Mouse (Mus musculus) hindbrain, embryonic 13.5 days (tissue): Measurements from ENCODE around the gene Tmem170b. TPM values are rescaled to one million over a fixed set of nuclear protein-coding genes. Genes with fewer than 3 reads are reported as not detected.
A peak's percentile ranks its signal among the peaks of the same experiment; 100 is the strongest.

Experiments
- ATAC-seq: fragments of 200-750 bp; cut with Nextera tagmentation; 2 replicates; pipeline ENCODE4 v1.8.0; 2017; ENCODE audit warnings: moderate TSS enrichment; ENCODE audit not compliant: low FRiP score
- H3K27ac ChIP-seq: fragments of 300-500 bp; sonication (generic); 2 replicates; pipeline ENCODE4 v1.5.1; 2015; ENCODE audit warnings: inconsistent platforms, mild to moderate bottlenecking, moderate library complexity
- H3K27me3 ChIP-seq: fragments of 300-500 bp; sonication (generic); 2 replicates; pipeline ENCODE4 v1.6.1; 2015; ENCODE audit warnings: mild to moderate bottlenecking, inconsistent platforms
- H3K36me3 ChIP-seq: fragments of 300-500 bp; sonication (generic); 2 replicates; pipeline ENCODE4 v1.6.1; 2015; ENCODE audit warnings: mild to moderate bottlenecking, inconsistent platforms
- H3K4me1 ChIP-seq: fragments of 300-500 bp; sonication (generic); replicated peaks from 2 replicates; pipeline ENCODE4 v1.6.1; 2015; ENCODE audit warnings: inconsistent platforms
- H3K4me2 ChIP-seq: fragments of 300-500 bp; sonication (generic); 2 replicates; pipeline ENCODE4 v1.6.1; 2015; ENCODE audit warnings: inconsistent platforms, mild to moderate bottlenecking, moderate library complexity
- H3K4me3 ChIP-seq: fragments of 300-500 bp; sonication (generic); 2 replicates; pipeline ENCODE4 v1.5.1; 2015; ENCODE audit warnings: mild to moderate bottlenecking, inconsistent platforms
- H3K9ac ChIP-seq: fragments of 300-500 bp; sonication (generic); 2 replicates; pipeline ENCODE4 v1.6.1; 2015; ENCODE audit warnings: mild to moderate bottlenecking, inconsistent platforms
- H3K9me3 ChIP-seq: fragments of 300-500 bp; sonication (generic); 2 replicates; pipeline ENCODE4 v1.6.1; 2016; ENCODE audit warnings: inconsistent platforms
- WGBS: fragments of 180-500 bp; shearing (Covaris S2); methylation state at CpG from one replicate; pipeline ENCODE4 v1.1.7; 2015; 5-methylcytosine and 5-hydroxymethylcytosine counted together
- polyA plus RNA-seq: library from polyadenylated mRNA; unstranded; fragments of >200 nt; fragmentation: Nextera tagmentation; extraction: Ambion mirVana; gene quantifications from 2 replicates; pipeline ENCODE4 v1.2.1, GENCODE M21; 2015

The Tmem170b gene
- polyA plus RNA-seq, 1 experiment from 2014 or later = 37.8 TPM

GRCm38 (mm10) chr13:41620132-41620531, 14.4 kb downstream of the Tmem170b start:
- Histone ChIP-seq H3K9me3 (no peaks in the 10 kb centered on the region), H3K27me3 (no peaks in the 10 kb centered on the region), H3K4me3 (no peak overlapping the region), H3K9ac (no peak overlapping the region), H3K4me2 (no peak overlapping the region), H3K36me3 (no peaks in the 10 kb centered on the region), H3K4me1 (peaks cover 3% of the 10 kb centered on the region), H3K27ac (no peak overlapping the region)
- no peak for ATAC-seq
- 92% methylated on average over 4 of the region's 4 CpGs for WGBS

GRCm38 (mm10) chr13:41624123-41624522, 18.4 kb downstream of the Tmem170b start:
- Histone ChIP-seq H3K27ac (no peak overlapping the region), H3K4me3 (no peak overlapping the region), H3K27me3 (no peaks in the 10 kb centered on the region), H3K4me2 (no peak overlapping the region), H3K36me3 (peaks cover 8% of the 10 kb centered on the region), H3K4me1 (peaks cover 19% of the 10 kb centered on the region), H3K9me3 (no peaks in the 10 kb centered on the region), H3K9ac (no peak overlapping the region)
- 86% methylated on average over 1 of the region's 1 CpGs for WGBS
- ATAC-seq = no peak

GRCm38 (mm10) chr13:41625248-41625647, 19.5 kb downstream of the Tmem170b start:
- Histone ChIP-seq H3K27ac (no peak overlapping the region), H3K4me1 (peaks cover 17% of the 10 kb centered on the region), H3K9ac (no peak overlapping the region), H3K9me3 (no peaks in the 10 kb centered on the region), H3K27me3 (no peaks in the 10 kb centered on the region), H3K4me2 (no peak overlapping the region), H3K4me3 (no peak overlapping the region), H3K36me3 (peaks cover 8% of the 10 kb centered on the region)
- no peak for ATAC-seq
- WGBS = 88% methylated on average over 3 of the region's 3 CpGs

- 48% methylated on average over 3 of the region's 3 CpGs for WGBS
- no peak for ATAC-seq
- no peak overlapping the region for H3K4me2 ChIP-seq
- H3K27me3 ChIP-seq = no peaks in the 10 kb centered on the region
- H3K9me3 ChIP-seq = no peaks in the 10 kb centered on the region
- H3K4me1 ChIP-seq = peaks cover 17% of the 10 kb centered on the region
- no peak overlapping the region for H3K4me3 ChIP-seq
- peak overlapping the region; percentile 62 for H3K27ac ChIP-seq
- peak overlapping the region; percentile 43; the same call in 1 of the 2 replicates for H3K9ac ChIP-seq
- H3K36me3 ChIP-seq = peaks cover 8% of the 10 kb centered on the region
Measured at GRCm38 (mm10) chr13:41627277-41627916, 21.7 kb downstream of the Tmem170b start.

- peaks cover 9% of the 10 kb centered on the region for H3K36me3 ChIP-seq
- H3K4me2 ChIP-seq = no peak overlapping the region
- H3K27ac ChIP-seq = no peak overlapping the region
- 27% methylated on average over 13 of the region's 13 CpGs for WGBS
- 0 out of 2 replicates have a peak, but pooled peaks cover 3% of the 10 kb centered on the region for H3K4me1 ChIP-seq
- no peak; the same call in 1 of the 2 replicates for ATAC-seq
- H3K9ac ChIP-seq = no peak overlapping the region
- H3K9me3 ChIP-seq = no peaks in the 10 kb centered on the region
- H3K4me3 ChIP-seq = no peak overlapping the region
- no peaks in the 10 kb centered on the region for H3K27me3 ChIP-seq
Measured at GRCm38 (mm10) chr13:41634401-41634818, 28.7 kb downstream of the Tmem170b start.

- no peak overlapping the region for H3K4me3 ChIP-seq
- H3K9me3 ChIP-seq = no peaks in the 10 kb centered on the region
- no peak overlapping the region for H3K27ac ChIP-seq
- H3K4me1 ChIP-seq = 0 out of 2 replicates have a peak, but pooled peaks cover 3% of the 10 kb centered on the region
- H3K4me2 ChIP-seq = no peak overlapping the region
- 89% methylated on average over 4 of the region's 4 CpGs for whole genome bisulfite sequencing
- no peak overlapping the region for H3K9ac ChIP-seq
- H3K36me3 ChIP-seq = peaks cover 9% of the 10 kb centered on the region
- H3K27me3 ChIP-seq = no peaks in the 10 kb centered on the region
- ATAC-seq = no peak
Measured at GRCm38 (mm10) chr13:41638083-41638482, 32.4 kb downstream of the Tmem170b start.

- H3K27ac ChIP-seq = no peak overlapping the region
- no peaks in the 10 kb centered on the region for H3K36me3 ChIP-seq
- H3K4me2 ChIP-seq = no peak overlapping the region
- no peaks in the 10 kb centered on the region for H3K9me3 ChIP-seq
- H3K4me1 ChIP-seq = no peaks in the 10 kb centered on the region; the same call in 1 of the 2 replicates
- H3K4me3 ChIP-seq = no peak overlapping the region
- no peak overlapping the region for H3K9ac ChIP-seq
- 28% methylated on average over 6 of the region's 6 CpGs for WGBS
- ATAC-seq = no peak
- H3K27me3 ChIP-seq = no peaks in the 10 kb centered on the region
Measured at GRCm38 (mm10) chr13:41642851-41643250, 37.1 kb downstream of the Tmem170b start.

- Histone ChIP-seq H3K4me1 (no peaks in the 10 kb centered on the region; the same call in 1 of the 2 replicates), H3K36me3 (no peaks in the 10 kb centered on the region), H3K9ac (no peak overlapping the region), H3K4me2 (no peak overlapping the region), H3K27ac (no peak overlapping the region), H3K27me3 (no peaks in the 10 kb centered on the region), H3K4me3 (no peak overlapping the region), H3K9me3 (no peaks in the 10 kb centered on the region)
- WGBS = 62% methylated on average over 7 of the region's 7 CpGs
- no peak for ATAC-seq
Measured at GRCm38 (mm10) chr13:41643798-41644197, 38.1 kb downstream of the Tmem170b start.

GRCm38 (mm10) chr13:41644591-41645482, 39.1 kb downstream of the Tmem170b start:
- Histone ChIP-seq H3K4me3 (no peak overlapping the region), H3K4me2 (no peak overlapping the region), H3K9ac (no peak overlapping the region), H3K4me1 (no peaks in the 10 kb centered on the region; the same call in 1 of the 2 replicates), H3K27ac (0 out of 2 replicates have a peak overlapping the region, but pooled peaks have one; percentile 20), H3K9me3 (no peaks in the 10 kb centered on the region), H3K27me3 (no peaks in the 10 kb centered on the region), H3K36me3 (no peaks in the 10 kb centered on the region)
- 52% methylated on average over 10 of the region's 10 CpGs for WGBS
- no peak for ATAC-seq

- no peak for ATAC-seq
- Histone ChIP-seq H3K36me3 (no peaks in the 10 kb centered on the region), H3K4me3 (no peak overlapping the region), H3K27ac (no peak overlapping the region), H3K4me2 (no peak overlapping the region), H3K27me3 (no peaks in the 10 kb centered on the region), H3K9ac (no peak overlapping the region), H3K4me1 (no peaks in the 10 kb centered on the region; the same call in 1 of the 2 replicates), H3K9me3 (no peaks in the 10 kb centered on the region)
- WGBS = 66% methylated on average over 5 of the region's 5 CpGs
Measured at GRCm38 (mm10) chr13:41645483-41645859, 39.8 kb downstream of the Tmem170b start.

- Histone ChIP-seq H3K27me3 (no peaks in the 10 kb centered on the region), H3K27ac (no peak overlapping the region), H3K9ac (no peak overlapping the region), H3K4me3 (no peak overlapping the region), H3K36me3 (no peaks in the 10 kb centered on the region), H3K9me3 (no peaks in the 10 kb centered on the region), H3K4me2 (no peak overlapping the region), H3K4me1 (no peaks in the 10 kb centered on the region; the same call in 1 of the 2 replicates)
- 72% methylated on average over 6 of the region's 6 CpGs for WGBS
- no peak for ATAC-seq
Measured at GRCm38 (mm10) chr13:41647976-41648375, 42.3 kb downstream of the Tmem170b start.

GRCm38 (mm10) chr13:41650665-41651064, 45.0 kb downstream of the Tmem170b start:
- Histone ChIP-seq H3K4me2 (no peak overlapping the region), H3K9me3 (no peaks in the 10 kb centered on the region), H3K9ac (no peak overlapping the region), H3K4me1 (no peaks in the 10 kb centered on the region), H3K4me3 (no peak overlapping the region), H3K27ac (no peak overlapping the region), H3K27me3 (no peaks in the 10 kb centered on the region), H3K36me3 (no peaks in the 10 kb centered on the region)
- ATAC-seq = no peak
- WGBS = 85% methylated on average over 7 of the region's 7 CpGs
